Mouse (Mus musculus) kidney, embryonic 14.5 days (tissue): ENCODE data around the gene Mreg. TPM values are rescaled to one million over a fixed set of nuclear protein-coding genes. Genes with fewer than 3 reads are reported as not detected.

Source experiments
- ATAC-seq: fragments of 200-750 bp; cut with Nextera tagmentation; 2 replicates; pipeline ENCODE4 v1.8.0; 2017; ENCODE audit warnings: moderate number of reproducible peaks, mild to moderate bottlenecking, moderate TSS enrichment, moderate library complexity; ENCODE audit not compliant: low FRiP score, low TSS enrichment
- H3K27ac ChIP-seq: fragments of 300-500 bp; sonication (generic); 2 replicates; pipeline ENCODE4 v1.5.1; 2014; ENCODE audit warnings: low read depth, mild to moderate bottlenecking, low read length, moderate library complexity, mixed read lengths
- H3K27me3 ChIP-seq: fragments of 300-500 bp; sonication (generic); 2 replicates; pipeline ENCODE4 v1.6.1; 2014; ENCODE audit warnings: mild to moderate bottlenecking, low read length; ENCODE audit not compliant: control insufficient read depth, insufficient read depth
- H3K36me3 ChIP-seq: fragments of 300-500 bp; sonication (generic); 2 replicates; pipeline ENCODE4 v1.6.1; 2014; ENCODE audit warnings: low read length, mixed read lengths; ENCODE audit not compliant: control insufficient read depth, insufficient read depth
- H3K4me1 ChIP-seq: fragments of 300-500 bp; sonication (generic); 2 replicates; pipeline ENCODE4 v1.6.1; 2014; ENCODE audit warnings: low read length, mixed read lengths; ENCODE audit not compliant: control insufficient read depth, insufficient read depth
- H3K4me2 ChIP-seq: fragments of 300-500 bp; sonication (generic); replicated peaks from 2 replicates; pipeline ENCODE4 v1.6.1; 2014; ENCODE audit warnings: low read depth, mild to moderate bottlenecking, low read length
- H3K4me3 ChIP-seq: fragments of 300-500 bp; sonication (generic); 2 replicates; pipeline ENCODE4 v1.5.1; 2014; ENCODE audit warnings: mild to moderate bottlenecking, low read length
- H3K9ac ChIP-seq: fragments of 300-500 bp; sonication (generic); 2 replicates; pipeline ENCODE4 v1.6.1; 2014; ENCODE audit warnings: low read depth, mild to moderate bottlenecking, low read length, moderate library complexity
- H3K9me3 ChIP-seq: fragments of 300-500 bp; sonication (generic); 2 replicates; pipeline ENCODE4 v1.6.1; 2016; ENCODE audit warnings: low read length; ENCODE audit not compliant: control insufficient read depth
- WGBS: fragments of 180-500 bp; shearing (Covaris S2); extraction: QIAGEN DNeasy Blood & Tissue Kit; methylation state at CpG from one replicate; pipeline ENCODE4 v1.1.7; 2014; 5-methylcytosine and 5-hydroxymethylcytosine counted together
- polyA plus RNA-seq: library from polyadenylated mRNA; unstranded; fragments of >200 nt; fragmentation: Nextera tagmentation; extraction: Ambion mirVana; gene quantifications from 2 replicates; pipeline ENCODE4 v1.2.1, GENCODE M21; 2014

Mreg gene
- polyA plus RNA-seq, 1 experiment from 2014 or later: 6.2 TPM

DNA sequence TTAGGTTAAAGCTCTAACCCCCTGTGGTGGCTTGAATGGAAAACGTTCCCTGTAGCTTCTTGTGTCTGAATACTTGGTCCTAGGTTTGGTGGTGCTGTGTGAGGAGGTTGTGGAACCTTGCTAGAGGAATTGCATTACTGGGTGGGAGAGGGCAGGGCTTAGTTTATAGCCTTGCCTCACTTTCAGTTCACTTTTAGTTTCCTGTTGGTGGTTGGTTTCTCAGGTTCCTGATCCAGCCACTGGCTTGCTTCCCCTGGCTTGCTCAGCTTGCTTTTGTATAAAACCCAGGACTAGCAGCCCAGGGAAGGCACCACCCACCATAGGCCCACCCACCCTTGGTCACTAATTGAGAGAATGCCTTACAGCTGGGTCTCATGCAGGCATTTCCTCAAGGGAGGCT lies 77.6 kb downstream of the Mreg start:
- no peak overlapping the region for H3K4me2 ChIP-seq
- no peaks in the 10 kb centered on the region for H3K4me1 ChIP-seq
- 72% methylated on average over 1 of the region's 1 CpGs for WGBS
- no peaks in the 10 kb centered on the region; the same call in 1 of the 2 replicates for H3K9me3 ChIP-seq
- no peak for ATAC-seq
- H3K27ac ChIP-seq: no peak overlapping the region
- H3K9ac ChIP-seq: no peak overlapping the region
- H3K36me3 ChIP-seq: no peaks in the 10 kb centered on the region
- H3K27me3 ChIP-seq: no peaks in the 10 kb centered on the region
- H3K4me3 ChIP-seq: no peak overlapping the region

DNA sequence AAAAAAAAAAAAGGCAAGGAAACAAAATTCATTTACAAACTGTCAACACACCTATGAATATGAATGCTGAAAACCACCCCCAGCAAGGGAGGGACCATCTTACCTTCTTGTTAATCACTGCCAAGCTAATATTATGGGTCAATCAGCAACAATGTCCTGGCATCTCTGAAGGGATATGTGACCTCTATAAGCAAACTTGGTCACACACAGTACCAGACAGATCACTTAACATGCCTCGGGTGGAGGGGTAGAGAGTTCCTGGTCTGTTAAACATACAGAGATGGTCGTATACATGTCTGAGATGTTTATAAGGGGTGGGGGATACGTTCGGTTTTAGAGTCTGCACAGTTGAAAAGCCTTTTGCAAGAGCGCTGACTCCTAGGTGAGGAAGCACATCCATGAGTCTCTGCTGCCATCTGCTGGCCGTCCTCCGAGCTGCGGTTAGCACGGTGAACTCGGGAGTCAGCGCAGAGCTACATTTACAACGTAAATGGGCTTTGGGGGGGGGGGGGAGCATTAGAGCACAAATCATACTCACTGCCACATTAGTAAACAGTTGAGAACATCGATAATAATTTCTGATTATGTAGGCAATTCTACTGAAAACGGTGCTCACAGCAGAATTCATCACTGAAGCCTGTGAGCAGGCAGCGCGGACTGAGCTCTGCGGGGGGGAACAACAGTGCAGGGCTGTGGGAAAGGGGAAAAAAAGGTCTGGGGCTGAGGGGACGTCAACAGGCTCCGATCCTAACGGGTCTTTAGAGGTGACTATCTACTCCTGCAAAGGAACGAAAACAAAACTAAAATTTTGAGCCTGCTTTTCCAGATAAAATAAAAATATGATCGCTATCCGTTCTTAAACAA lies 88.4 kb downstream of the Mreg start:
- Histone ChIP-seq H3K36me3 (no peaks in the 10 kb centered on the region), H3K4me1 (no peaks in the 10 kb centered on the region), H3K27me3 (no peaks in the 10 kb centered on the region), H3K4me2 (no peak overlapping the region; the same call in 1 of the 2 replicates), H3K27ac (no peak overlapping the region), H3K4me3 (no peak overlapping the region), H3K9me3 (no peaks in the 10 kb centered on the region), H3K9ac (no peak overlapping the region)
- WGBS: 30% methylated on average over 23 of the region's 23 CpGs
- ATAC-seq: peak; percentile 81

DNA sequence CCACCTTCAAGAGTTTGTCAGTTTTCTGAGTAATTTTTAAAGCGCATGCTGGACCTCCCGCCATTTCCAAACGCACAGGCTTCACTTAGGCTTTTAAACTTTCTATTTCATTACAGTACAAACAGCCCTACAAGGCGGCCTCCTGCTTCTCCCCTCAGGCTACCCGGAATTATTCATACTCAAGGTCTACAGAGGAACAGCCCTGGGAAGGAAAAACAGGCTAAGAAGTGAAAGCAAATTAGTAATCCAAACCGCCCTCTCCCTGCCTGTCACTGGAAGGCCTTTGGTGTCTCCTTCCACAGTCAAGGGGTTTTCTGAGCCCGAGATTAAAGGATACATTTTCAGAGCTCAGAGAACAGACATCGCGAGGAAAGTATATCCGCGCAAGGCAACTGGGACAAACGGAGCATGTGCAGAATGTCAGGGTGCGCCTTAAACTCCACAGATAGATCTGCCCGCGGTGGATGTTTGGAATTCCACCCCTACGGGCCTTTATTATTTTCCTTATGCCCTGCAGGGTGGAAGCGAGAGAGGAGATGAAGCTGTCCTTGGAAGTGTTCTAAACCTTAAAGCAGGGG lies 90.4 kb downstream of the Mreg start:
- no peaks in the 10 kb centered on the region for H3K4me1 ChIP-seq
- ATAC-seq: no peak
- H3K4me2 ChIP-seq: no peak overlapping the region
- H3K36me3 ChIP-seq: no peaks in the 10 kb centered on the region
- H3K9ac ChIP-seq: no peak overlapping the region
- H3K9me3 ChIP-seq: no peaks in the 10 kb centered on the region
- no peak overlapping the region for H3K27ac ChIP-seq
- H3K4me3 ChIP-seq: no peak overlapping the region
- 86% methylated on average over 17 of the region's 17 CpGs for WGBS
- no peaks in the 10 kb centered on the region for H3K27me3 ChIP-seq

DNA sequence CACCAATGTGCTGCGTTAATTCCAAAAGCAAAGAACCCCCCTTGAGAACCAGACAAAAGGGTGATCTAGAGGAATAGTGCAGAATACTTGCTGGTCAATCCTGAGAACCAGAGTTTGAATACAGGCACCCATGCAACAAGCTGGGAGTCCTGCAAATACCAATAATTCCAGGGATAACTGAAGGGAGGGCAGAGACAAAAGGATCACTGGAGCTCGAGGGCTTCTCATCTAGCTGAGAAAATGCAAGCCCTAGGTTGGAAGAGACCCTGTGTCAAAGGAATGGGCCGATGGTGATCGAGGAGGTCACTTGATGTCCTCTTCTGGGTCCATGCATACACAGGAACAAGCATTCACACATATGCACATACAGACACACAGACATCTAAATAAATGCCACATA lies 92.1 kb downstream of the Mreg start:
- WGBS: 75% methylated on average over 4 of the region's 4 CpGs
- Histone ChIP-seq H3K9me3 (no peaks in the 10 kb centered on the region; the same call in 1 of the 2 replicates), H3K4me2 (no peak overlapping the region), H3K4me3 (no peak overlapping the region), H3K27ac (no peak overlapping the region), H3K27me3 (no peaks in the 10 kb centered on the region), H3K4me1 (no peaks in the 10 kb centered on the region), H3K36me3 (no peaks in the 10 kb centered on the region), H3K9ac (no peak overlapping the region)
- no peak for ATAC-seq

DNA sequence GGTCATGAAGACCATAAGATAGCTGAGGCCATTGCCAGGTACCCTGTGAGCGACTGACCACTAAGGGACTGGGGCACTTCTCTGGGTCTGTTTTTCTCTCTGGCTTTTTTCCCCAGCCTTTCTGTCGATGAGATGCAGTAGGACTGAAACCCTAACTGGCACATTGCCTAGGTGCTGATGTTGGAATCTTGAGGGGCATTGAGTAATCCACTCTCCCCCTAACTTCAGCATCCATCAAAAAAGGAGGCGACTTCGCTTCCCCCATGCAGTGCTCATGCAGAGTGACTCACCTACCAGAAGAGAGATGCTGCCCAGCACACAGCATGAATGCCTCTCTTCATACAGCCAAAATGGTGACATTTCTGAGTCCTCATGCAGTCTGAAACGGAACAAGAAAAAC lies 97.9 kb downstream of the Mreg start:
- Histone ChIP-seq H3K36me3 (no peaks in the 10 kb centered on the region), H3K4me1 (peaks cover 5% of the 10 kb centered on the region; the same call in 1 of the 2 replicates), H3K4me2 (no peak overlapping the region), H3K9ac (no peak overlapping the region), H3K4me3 (no peak overlapping the region), H3K27me3 (no peaks in the 10 kb centered on the region), H3K9me3 (no peaks in the 10 kb centered on the region; the same call in 1 of the 2 replicates), H3K27ac (no peak overlapping the region)
- no peak for ATAC-seq
- WGBS: 84% methylated on average over 5 of the region's 5 CpGs

Other genes with a start within 250 kb of the Mreg start
- 43.3 and 46.0 TPM in 2 replicates for gene Pecr, start 72.0 kb upstream of the Mreg start, polyA plus RNA-seq
- gene Tmem169, start 72.1 kb upstream of the Mreg start, polyA plus RNA-seq: 1.8 and 3.3 TPM in 2 replicates
- 59.5 and 72.0 TPM in 2 replicates for gene Xrcc5, start 95.1 kb upstream of the Mreg start, polyA plus RNA-seq